Mouse (Mus musculus) Patski (cell line): ENCODE measurements at regions not wholly inside any gene's neighbourhood (a gene's known extent, or its start where the extent isn't known, plus 50 kb on each side); places are given as distances from the start of the nearest gene placed in this dataset.

Experiments used
- ATAC-seq: fragments of 100-300 bp; one replicate; pipeline ENCODE4 v1.8.0; 2021
- CTCF ChIA-PET: fragments of 350-600 bp; sonication (Branson Sonifier 250); formaldehyde crosslinking; loops from one replicate; lab custom pipeline; 2022; ENCODE audit warnings: inconsistent platforms; lab: Charles Lee
- POLR2A ChIA-PET: fragments of 350-600 bp; sonication (Branson Sonifier 250); formaldehyde crosslinking; loops from one replicate; lab custom pipeline; 2022; ENCODE audit warnings: antibody characterized with exemption, inconsistent platforms; lab: Charles Lee
- DNase-seq: peaks from one replicate; pipeline ENCODE4 v3.0.0-alpha.2; 2011; ENCODE audit warnings: low read depth, low spot score
- H3K27me3 ChIP-seq: fragments of 371-371 bp; one replicate; pipeline ENCODE4 v1.5.1; 2021
- CTCF ChIP-seq: fragments of 100-300 bp; IDR thresholded peaks from one replicate; pipeline ENCODE4 v1.5.1; 2021
- in situ Hi-C: fragments of 300-500 bp; cut with MboI; formaldehyde crosslinking; loops from 3 replicates; pipeline ENCODE4 v1.11.1; 2018; ENCODE audit warnings: low pct_unique_long_range_greater_than_20kb, mixed read lengths

GRCm38 (mm10) chr2:170675731-170676130, 55.9 kb upstream of the Dok5 start:
- DNase-seq (no peak), ATAC-seq (no peak)
- TF ChIP-seq CTCF = no peak
- ChIA-PET CTCF (no interaction called here), POLR2A (no interaction called here)
- in situ Hi-C loops = no loop called here
- H3K27me3 ChIP-seq = no peaks in the 10 kb centered on the region

- no peaks in the 10 kb centered on the region for H3K27me3 ChIP-seq
- ChIA-PET POLR2A (no interaction called here), CTCF (no interaction called here)
- DNase-seq (no peak), ATAC-seq (no peak)
- no peak for TF ChIP-seq CTCF
- in situ Hi-C loops = no loop called here
Observed at GRCm38 (mm10) chr2:170673683-170674082, 57.9 kb upstream of the Dok5 start.

GRCm38 (mm10) chr2:170672789-170673188, 58.8 kb upstream of the Dok5 start:
- ATAC-seq (no peak), DNase-seq (no peak)
- TF ChIP-seq CTCF = no peak
- POLR2A ChIA-PET = no interaction called here
- no peaks in the 10 kb centered on the region for H3K27me3 ChIP-seq
- in situ Hi-C loops = no loop called here
- CTCF ChIA-PET = no interaction called here

- DNase-seq (no peak), ATAC-seq (no peak)
- in situ Hi-C loops = no loop called here
- TF ChIP-seq CTCF = no peak
- CTCF ChIA-PET = no interaction called here
- POLR2A ChIA-PET = no interaction called here
- no peaks in the 10 kb centered on the region for H3K27me3 ChIP-seq
Observed at GRCm38 (mm10) chr2:170668960-170669359, 62.6 kb upstream of the Dok5 start.

- ChIA-PET POLR2A (no interaction called here), CTCF (no interaction called here)
- ATAC-seq (no peak), DNase-seq (no peak)
- TF ChIP-seq CTCF = no peak
- no peaks in the 10 kb centered on the region for H3K27me3 ChIP-seq
- in situ Hi-C loops = no loop called here
Observed at GRCm38 (mm10) chr2:170668497-170668896, 63.1 kb upstream of the Dok5 start.

- DNase-seq (no peak), ATAC-seq (no peak)
- ChIA-PET CTCF (no interaction called here), POLR2A (no interaction called here)
- no peaks in the 10 kb centered on the region for H3K27me3 ChIP-seq
- in situ Hi-C loops = no loop called here
- no peak for TF ChIP-seq CTCF
Observed at GRCm38 (mm10) chr2:170662069-170662980, 60.5 kb upstream of the 4930470P17Rik start.

- no peak for DNase-seq
- no peak for ATAC-seq
- TF ChIP-seq CTCF = no peak
- ChIA-PET CTCF (no interaction called here), POLR2A (no interaction called here)
- in situ Hi-C loops = no loop called here
- H3K27me3 ChIP-seq = no peaks in the 10 kb centered on the region
Observed at GRCm38 (mm10) chr2:170659291-170659690, 57.5 kb upstream of the 4930470P17Rik start.

- in situ Hi-C loops = no loop called here
- CTCF ChIA-PET = no interaction called here
- POLR2A ChIA-PET = no interaction called here
- ATAC-seq (no peak), DNase-seq (no peak)
- no peaks in the 10 kb centered on the region for H3K27me3 ChIP-seq
- TF ChIP-seq CTCF = no peak
Observed at GRCm38 (mm10) chr2:170658520-170658919, 56.7 kb upstream of the 4930470P17Rik start.

- DNase-seq (no peak), ATAC-seq (no peak)
- ChIA-PET POLR2A (no interaction called here), CTCF (no interaction called here)
- no peaks in the 10 kb centered on the region for H3K27me3 ChIP-seq
- TF ChIP-seq CTCF = no peak
- in situ Hi-C loops = no loop called here
Observed at GRCm38 (mm10) chr2:170657821-170658221, 56.0 kb upstream of the 4930470P17Rik start.

GRCm38 (mm10) chr2:170652128-170652527, 50.3 kb upstream of the 4930470P17Rik start:
- in situ Hi-C loops = no loop called here
- no peak for ATAC-seq
- no peaks in the 10 kb centered on the region for H3K27me3 ChIP-seq
- ChIA-PET CTCF (interaction anchor here (1.5 kb wide), 1 partner anchor 14 kb away, joined by 3 read pairs; no protein-coding TSS in a partner anchor), POLR2A (no interaction called here)
- TF ChIP-seq CTCF = no peak
- DNase-seq = no peak
